Mouse (Mus musculus) embryonic facial prominence, embryonic 12.5 days (tissue): ENCODE measurements around the gene Egf. TPM values are rescaled to one million over a fixed set of nuclear protein-coding genes. Genes with fewer than 3 reads are reported as not detected.

ENCODE experiments used
- ATAC-seq: fragments of 200-750 bp; cut with Nextera tagmentation; 2 replicates; pipeline ENCODE4 v1.8.0; 2017; ENCODE audit not compliant: insufficient number of reproducible peaks, insufficient read depth, low FRiP score, low TSS enrichment
- H3K27ac ChIP-seq: fragments of 300-500 bp; sonication (generic); 2 replicates; pipeline ENCODE4 v1.5.1; 2016; ENCODE audit warnings: mild to moderate bottlenecking
- H3K27me3 ChIP-seq: fragments of 300-500 bp; sonication (generic); 2 replicates; pipeline ENCODE4 v1.6.1; 2016; ENCODE audit warnings: mild to moderate bottlenecking, moderate library complexity
- H3K36me3 ChIP-seq: fragments of 300-500 bp; sonication (generic); 2 replicates; pipeline ENCODE4 v1.6.1; 2016; ENCODE audit warnings: mild to moderate bottlenecking
- H3K4me1 ChIP-seq: fragments of 300-500 bp; sonication (generic); 2 replicates; pipeline ENCODE4 v1.6.1; 2016
- H3K4me2 ChIP-seq: fragments of 300-500 bp; sonication (generic); replicated peaks from 2 replicates; pipeline ENCODE4 v1.6.1; 2016; ENCODE audit warnings: mild to moderate bottlenecking, moderate library complexity
- H3K4me3 ChIP-seq: fragments of 300-500 bp; sonication (generic); 2 replicates; pipeline ENCODE4 v1.5.1; 2016; ENCODE audit warnings: mild to moderate bottlenecking
- H3K9ac ChIP-seq: fragments of 300-500 bp; sonication (generic); 2 replicates; pipeline ENCODE4 v1.6.1; 2016; ENCODE audit warnings: mild to moderate bottlenecking, moderate library complexity
- H3K9me3 ChIP-seq: fragments of 300-500 bp; sonication (generic); 2 replicates; pipeline ENCODE4 v1.6.1; 2016; ENCODE audit warnings: mild to moderate bottlenecking, moderate library complexity
- WGBS: fragments of 180-500 bp; shearing (Covaris S2); methylation state at CpG from one replicate; pipeline ENCODE4 v1.1.7; 2016; 5-methylcytosine and 5-hydroxymethylcytosine counted together
- polyA plus RNA-seq: library from polyadenylated mRNA; unstranded; fragments of >200 nt; fragmentation: Nextera tagmentation; extraction: Ambion mirVana; gene quantifications from 2 replicates; pipeline ENCODE4 v1.2.1, GENCODE M21; 2016

Egf gene
- polyA plus RNA-seq, 1 experiment from 2014 or later, result 2.0 TPM

DNA sequence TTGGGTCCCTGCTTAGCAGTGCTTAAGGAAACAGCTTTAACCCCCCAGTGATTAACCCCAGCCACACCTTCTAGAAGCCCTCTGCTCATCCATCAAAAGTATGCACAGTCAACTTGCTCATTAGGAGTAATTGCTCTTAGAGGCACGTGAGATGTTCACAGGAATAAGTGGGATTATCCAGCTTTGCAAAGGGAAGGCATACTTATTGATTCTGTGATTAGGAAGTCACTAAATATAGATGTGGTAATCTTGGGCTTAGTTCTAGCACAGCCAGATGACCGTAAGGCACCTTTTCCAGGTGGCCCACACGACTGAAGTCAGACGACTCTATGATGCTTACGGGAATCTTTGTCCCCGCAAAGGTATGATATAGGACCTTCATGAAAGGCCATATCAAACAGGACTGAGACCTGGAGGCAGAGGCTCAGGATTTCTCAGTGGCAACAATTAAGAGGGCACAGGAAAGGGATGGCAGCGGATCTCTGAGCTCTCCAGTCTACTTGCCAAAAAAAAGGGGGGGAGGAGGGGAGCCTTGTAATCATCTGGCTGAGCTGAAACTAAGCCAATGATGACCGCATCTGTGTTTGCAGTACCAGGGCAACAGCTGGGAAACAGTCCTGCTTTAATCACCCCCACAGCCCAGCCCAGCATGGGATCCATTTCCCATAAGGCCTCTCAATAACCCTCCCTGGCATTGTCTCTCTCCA lies 105.4 kb downstream of the Egf start:
- Histone ChIP-seq H3K9me3 (no peaks in the 10 kb centered on the region), H3K27me3 (no peaks in the 10 kb centered on the region), H3K4me3 (no peak overlapping the region), H3K27ac (no peak overlapping the region), H3K36me3 (no peaks in the 10 kb centered on the region), H3K4me2 (no peak overlapping the region), H3K4me1 (peaks cover 20% of the 10 kb centered on the region), H3K9ac (no peak overlapping the region)
- no peak for ATAC-seq
- WGBS, result 61% methylated on average over 8 of the region's 8 CpGs

GRCm38 (mm10) chr3:129648598-129648997 lies 106.5 kb downstream of the Egf start:
- ATAC-seq, result no peak
- Histone ChIP-seq H3K4me1 (peaks cover 20% of the 10 kb centered on the region), H3K27ac (no peak overlapping the region), H3K4me3 (no peak overlapping the region), H3K9ac (no peak overlapping the region), H3K27me3 (no peaks in the 10 kb centered on the region), H3K36me3 (no peaks in the 10 kb centered on the region), H3K9me3 (no peaks in the 10 kb centered on the region), H3K4me2 (no peak overlapping the region)
- 69% methylated on average over 5 of the region's 5 CpGs for WGBS

DNA sequence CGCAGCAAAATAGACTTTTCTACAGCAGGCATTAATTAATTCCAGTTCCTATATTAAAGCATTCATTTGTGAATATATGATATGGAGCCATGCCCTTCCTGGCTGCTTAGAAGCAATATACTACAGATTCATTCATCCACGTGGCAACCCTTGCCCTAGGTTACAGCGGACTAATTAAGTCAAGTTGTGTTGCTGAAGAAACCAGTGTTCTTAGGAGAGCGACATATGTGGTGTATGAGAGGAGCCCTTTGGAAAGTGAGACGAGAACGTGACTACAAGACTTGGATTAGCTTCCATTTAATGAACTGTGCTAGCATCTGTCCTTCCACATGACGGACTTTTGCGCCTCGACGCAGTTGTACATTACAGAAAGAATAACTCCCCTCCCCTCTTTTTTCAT lies 107.8 kb downstream of the Egf start:
- Histone ChIP-seq H3K9me3 (no peaks in the 10 kb centered on the region), H3K9ac (no peak overlapping the region), H3K27ac (no peak overlapping the region), H3K4me3 (no peak overlapping the region), H3K36me3 (no peaks in the 10 kb centered on the region), H3K27me3 (no peaks in the 10 kb centered on the region), H3K4me2 (no peak overlapping the region), H3K4me1 (peaks cover 20% of the 10 kb centered on the region)
- 64% methylated on average over 10 of the region's 10 CpGs for WGBS
- ATAC-seq, result no peak

GRCm38 (mm10) chr3:129646781-129647180 lies 108.3 kb downstream of the Egf start:
- Histone ChIP-seq H3K27ac (no peak overlapping the region), H3K36me3 (no peaks in the 10 kb centered on the region), H3K9me3 (no peaks in the 10 kb centered on the region), H3K4me2 (no peak overlapping the region), H3K4me1 (peaks cover 20% of the 10 kb centered on the region), H3K4me3 (no peak overlapping the region), H3K27me3 (no peaks in the 10 kb centered on the region), H3K9ac (no peak overlapping the region)
- no peak for ATAC-seq
- WGBS, result 62% methylated on average over 5 of the region's 5 CpGs

GRCm38 (mm10) chr3:129645409-129645808 lies 109.7 kb downstream of the Egf start:
- Histone ChIP-seq H3K27ac (0 out of 2 replicates have a peak overlapping the region, but pooled peaks have one; percentile 17), H3K9me3 (no peaks in the 10 kb centered on the region), H3K9ac (no peak overlapping the region), H3K27me3 (no peaks in the 10 kb centered on the region), H3K4me1 (peaks cover 25% of the 10 kb centered on the region), H3K4me2 (no peak overlapping the region), H3K4me3 (no peak overlapping the region), H3K36me3 (no peaks in the 10 kb centered on the region)
- 77% methylated on average over 3 of the region's 3 CpGs for WGBS
- no peak for ATAC-seq

GRCm38 (mm10) chr3:129641621-129642020 lies 113.5 kb downstream of the Egf start:
- ATAC-seq, result no peak
- Histone ChIP-seq H3K36me3 (no peaks in the 10 kb centered on the region), H3K27me3 (no peaks in the 10 kb centered on the region), H3K4me1 (peaks cover 18% of the 10 kb centered on the region; the same call in 1 of the 2 replicates), H3K9ac (no peak overlapping the region), H3K9me3 (no peaks in the 10 kb centered on the region), H3K4me3 (no peak overlapping the region), H3K27ac (no peak overlapping the region), H3K4me2 (no peak overlapping the region)
- 85% methylated on average over 7 of the region's 7 CpGs for WGBS

DNA sequence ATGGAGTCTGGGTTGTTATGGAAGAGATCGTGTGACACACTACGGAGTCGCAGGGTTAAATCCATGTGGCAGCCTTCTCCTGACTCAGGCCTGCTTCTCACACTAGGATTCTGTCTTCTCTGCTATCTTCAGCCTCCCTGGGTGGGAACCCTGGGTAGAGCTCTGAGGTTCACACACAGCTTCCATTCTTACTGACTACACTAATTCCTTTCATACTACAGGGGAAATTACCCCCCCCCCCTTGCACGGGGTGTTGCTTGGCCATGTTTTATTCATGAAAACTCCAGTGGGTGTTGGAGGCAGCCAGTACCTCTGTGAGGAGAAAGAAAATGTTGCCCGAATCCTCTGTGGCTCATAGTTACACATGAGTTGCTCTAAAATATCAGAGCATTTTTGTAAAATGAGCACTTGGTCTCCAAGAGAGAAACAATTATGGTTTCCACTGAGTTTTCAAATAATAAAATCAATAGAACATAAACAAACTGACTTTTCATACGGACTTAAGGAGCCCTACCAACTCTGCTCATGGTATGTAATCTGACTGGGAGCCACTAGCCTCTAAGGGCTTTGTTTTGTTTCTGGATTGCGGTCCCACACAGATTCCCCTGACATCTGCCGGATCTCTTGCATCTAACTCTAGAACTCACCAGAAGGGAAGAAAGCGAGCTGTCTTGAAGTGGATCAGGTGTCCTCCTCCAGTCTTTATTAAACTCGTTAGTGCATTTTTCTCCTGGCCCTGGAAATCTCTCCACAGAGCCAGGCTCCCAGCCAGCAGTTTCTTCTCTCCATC lies 114.7 kb downstream of the Egf start:
- WGBS, result 53% methylated on average over 10 of the region's 10 CpGs

GRCm38 (mm10) chr3:129639701-129640100 lies 115.4 kb downstream of the Egf start:
- no peak overlapping the region for H3K9ac ChIP-seq
- no peak overlapping the region for H3K4me2 ChIP-seq
- H3K27ac ChIP-seq, result peak overlapping the region; percentile 31; the same call in 1 of the 2 replicates
- H3K4me1 ChIP-seq, result 0 out of 2 replicates have a peak, but pooled peaks cover 8% of the 10 kb centered on the region
- no peak overlapping the region for H3K4me3 ChIP-seq
- H3K36me3 ChIP-seq, result no peaks in the 10 kb centered on the region
- H3K27me3 ChIP-seq, result no peaks in the 10 kb centered on the region
- H3K9me3 ChIP-seq, result no peaks in the 10 kb centered on the region
- 62% methylated on average over 5 of the region's 5 CpGs for WGBS
- ATAC-seq, result no peak

More for the DNA sequence above, 114.7 kb downstream of the Egf start:
- ATAC-seq, result peak; percentile 32; the same call in 1 of the 2 replicates
- Histone ChIP-seq H3K4me1 (0 out of 2 replicates have a peak, but pooled peaks cover 11% of the 10 kb centered on the region), H3K36me3 (no peaks in the 10 kb centered on the region), H3K9me3 (no peaks in the 10 kb centered on the region), H3K27ac (peak overlapping the region; percentile 63), H3K9ac (no peak overlapping the region), H3K4me3 (no peak overlapping the region), H3K4me2 (no peak overlapping the region), H3K27me3 (no peaks in the 10 kb centered on the region)

DNA sequence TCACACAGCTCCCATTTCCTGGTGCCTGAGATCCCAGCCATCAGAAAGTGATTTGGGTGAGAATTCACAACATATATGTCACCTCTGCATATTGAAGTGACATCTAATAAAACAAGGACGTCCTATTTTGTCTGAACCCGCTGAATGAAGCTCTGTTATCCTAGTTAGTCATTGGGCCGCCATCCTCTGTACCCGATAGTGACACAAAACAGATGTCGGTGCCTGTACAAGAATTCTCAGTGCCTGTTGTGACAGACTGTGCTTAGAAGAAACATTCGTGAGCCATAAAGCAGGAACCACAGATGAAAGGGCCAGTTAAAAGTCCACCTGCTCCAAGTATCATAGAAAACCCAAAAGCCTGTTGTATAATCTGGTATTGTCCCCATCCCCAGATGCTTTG lies 117.7 kb downstream of the Egf start:
- no peak for ATAC-seq
- H3K27ac ChIP-seq, result no peak overlapping the region
- H3K4me2 ChIP-seq, result no peak overlapping the region
- H3K27me3 ChIP-seq, result no peaks in the 10 kb centered on the region
- H3K4me3 ChIP-seq, result no peak overlapping the region
- no peak overlapping the region for H3K9ac ChIP-seq
- WGBS, result 82% methylated on average over 6 of the region's 6 CpGs
- peaks cover 10% of the 10 kb centered on the region for H3K36me3 ChIP-seq
- H3K4me1 ChIP-seq, result 0 out of 2 replicates have a peak, but pooled peaks cover 8% of the 10 kb centered on the region
- no peaks in the 10 kb centered on the region for H3K9me3 ChIP-seq

- Histone ChIP-seq H3K9me3 (no peaks in the 10 kb centered on the region), H3K4me3 (no peak overlapping the region), H3K36me3 (peaks cover 22% of the 10 kb centered on the region), H3K4me1 (no peaks in the 10 kb centered on the region), H3K4me2 (no peak overlapping the region), H3K27me3 (no peaks in the 10 kb centered on the region), H3K27ac (no peak overlapping the region), H3K9ac (no peak overlapping the region)
- 87% methylated on average over 11 of the region's 11 CpGs for WGBS
- ATAC-seq, result no peak
These were observed 120.7 kb downstream of the Egf start for GRCm38 (mm10) chr3:129634260-129634901.

- Histone ChIP-seq H3K4me1 (no peaks in the 10 kb centered on the region), H3K4me2 (no peak overlapping the region), H3K9ac (no peak overlapping the region), H3K4me3 (no peak overlapping the region), H3K27ac (no peak overlapping the region), H3K27me3 (no peaks in the 10 kb centered on the region), H3K36me3 (peaks cover 22% of the 10 kb centered on the region), H3K9me3 (no peaks in the 10 kb centered on the region)
- no peak for ATAC-seq
- 76% methylated on average over 8 of the region's 8 CpGs for WGBS
These were observed 121.6 kb downstream of the Egf start for GRCm38 (mm10) chr3:129633518-129633917.
